Mouse (Mus musculus): ENCODE data around the gene Ndufa6. TPM values are rescaled to one million over a fixed set of nuclear protein-coding genes. Genes with fewer than 3 reads are reported as not detected.
"Not testable (repeated sequence)": the region's sequence is repeated elsewhere in the genome, so short reads cannot be mapped to it uniquely, and the experiment has no call there.

Gene Ndufa6
- polyA plus RNA-seq, 1 experiment from 2014 or later = 322 TPM

- Histone ChIP-seq H3K4me3 (peak overlapping the region; percentile 35), H3K4me1 (peaks cover 23% of the 10 kb centered on the region), H3K4me2 (replicated peaks) (peak overlapping the region; percentile 49), H3K27me3 (no peaks in the 10 kb centered on the region), H3K9ac (replicated peaks) (0 out of 2 replicates have a peak overlapping the region, but pooled peaks have one; percentile 24), H3K9me3 (no peaks in the 10 kb centered on the region), H3K36me3 (no peaks in the 10 kb centered on the region), H3K27ac (replicated peaks) (0 out of 2 replicates have a peak overlapping the region, but pooled peaks have one; percentile 23)
- WGBS = 23% methylated on average over 7 of the region's 7 CpGs
- ATAC-seq (replicated peaks) = peak; percentile 2; the same call in 1 of the 2 replicates
Observed at GRCm38 (mm10) chr15:82379511-82379870, 25.4 kb upstream of the Ndufa6 start.

DNA sequence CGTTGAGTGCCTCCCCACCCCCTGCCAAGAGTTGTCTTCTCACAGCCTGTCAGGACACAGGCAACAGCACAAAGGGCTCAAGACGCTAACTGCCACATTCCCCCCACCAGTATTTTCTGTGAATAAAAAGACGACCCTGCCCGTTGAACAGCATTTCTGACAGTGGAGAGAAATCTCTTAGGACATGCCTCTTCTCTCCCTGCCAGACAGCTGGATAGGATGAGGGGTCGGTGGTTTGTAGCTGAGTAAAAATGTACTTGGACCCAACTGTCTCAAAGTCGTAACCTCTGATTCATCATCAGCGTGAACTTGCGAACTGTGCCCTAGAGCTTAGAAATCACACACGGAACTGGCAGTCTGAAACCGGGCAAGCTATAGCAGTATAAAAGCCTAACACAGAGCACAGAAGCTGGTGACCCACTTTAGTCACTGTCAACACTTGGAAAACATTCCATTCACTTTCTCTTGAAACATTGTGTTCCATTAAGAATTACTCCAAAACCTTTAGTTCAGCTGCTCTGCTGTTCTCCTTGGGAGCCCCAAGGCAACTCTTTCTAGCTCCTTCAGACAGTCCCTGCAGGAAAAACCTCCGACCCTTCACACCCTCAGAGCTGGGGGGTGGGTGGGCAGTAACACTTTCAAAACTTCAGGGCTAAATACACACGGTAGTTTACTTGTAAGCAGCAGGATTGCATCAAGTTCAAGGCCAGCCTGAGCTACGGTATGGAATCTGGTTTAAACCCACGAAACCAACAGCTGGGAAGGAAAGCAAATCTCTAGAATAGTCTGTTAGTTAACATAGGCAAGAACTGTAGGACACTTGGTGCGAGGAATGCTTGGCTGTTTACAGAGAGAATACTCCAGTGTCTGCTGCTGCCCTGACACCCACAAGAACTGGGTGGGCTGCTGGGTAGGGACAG lies 24.4 kb upstream of the Ndufa6 start:
- peaks cover 23% of the 10 kb centered on the region for H3K4me1 ChIP-seq
- H3K27me3 ChIP-seq = no peaks in the 10 kb centered on the region
- H3K9me3 ChIP-seq = no peaks in the 10 kb centered on the region
- ATAC-seq (replicated peaks) = no peak
- no peaks in the 10 kb centered on the region for H3K36me3 ChIP-seq
- H3K9ac ChIP-seq (replicated peaks) = no peak overlapping the region
- no peak overlapping the region for H3K27ac ChIP-seq (replicated peaks)
- H3K4me3 ChIP-seq = no peak overlapping the region
- no peak overlapping the region for H3K4me2 ChIP-seq (replicated peaks)
- 54% methylated on average over 15 of the region's 15 CpGs for WGBS

GRCm38 (mm10) chr15:82377701-82378100 lies 23.6 kb upstream of the Ndufa6 start:
- no peak overlapping the region for H3K27ac ChIP-seq (replicated peaks)
- no peak overlapping the region for H3K4me3 ChIP-seq
- peaks cover 23% of the 10 kb centered on the region for H3K4me1 ChIP-seq
- WGBS = 85% methylated on average over 5 of the region's 5 CpGs
- H3K9ac ChIP-seq (replicated peaks) = no peak overlapping the region
- H3K27me3 ChIP-seq = no peaks in the 10 kb centered on the region
- no peaks in the 10 kb centered on the region for H3K36me3 ChIP-seq
- ATAC-seq (replicated peaks) = no peak
- H3K9me3 ChIP-seq = no peaks in the 10 kb centered on the region
- H3K4me2 ChIP-seq (replicated peaks) = no peak overlapping the region

GRCm38 (mm10) chr15:82376393-82377138 lies 22.4 kb upstream of the Ndufa6 start:
- H3K27ac ChIP-seq (replicated peaks) = peak overlapping the region; percentile 35
- H3K9ac ChIP-seq (replicated peaks) = no peak overlapping the region
- H3K9me3 ChIP-seq = no peaks in the 10 kb centered on the region
- 0 out of 2 replicates have a peak, but pooled peaks have one; percentile 33 for ATAC-seq (replicated peaks)
- H3K27me3 ChIP-seq = no peaks in the 10 kb centered on the region
- no peak overlapping the region for H3K4me2 ChIP-seq (replicated peaks)
- whole genome bisulfite sequencing = 38% methylated on average over 17 of the region's 17 CpGs
- H3K4me1 ChIP-seq = peaks cover 23% of the 10 kb centered on the region
- H3K36me3 ChIP-seq = no peaks in the 10 kb centered on the region
- H3K4me3 ChIP-seq = no peak overlapping the region

DNA sequence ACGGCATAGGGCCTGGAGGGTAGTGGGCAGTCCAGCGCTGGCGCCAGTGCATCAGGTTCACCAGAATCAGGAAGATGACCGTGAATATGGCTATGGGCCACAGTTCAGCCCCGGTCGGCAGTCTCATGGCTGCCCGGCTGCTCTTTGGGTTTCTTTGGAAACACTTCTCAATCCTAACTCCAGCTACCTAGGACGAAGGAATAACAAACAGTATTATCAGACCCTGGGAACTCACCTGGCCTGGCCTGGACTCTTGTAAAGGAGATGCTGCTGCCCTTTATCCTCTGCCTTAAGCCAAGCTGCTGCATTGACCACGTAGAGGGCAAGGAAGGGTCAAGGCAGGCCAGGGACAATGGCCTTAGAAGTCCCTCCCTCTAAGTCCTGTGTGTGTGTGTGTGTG lies 21.7 kb upstream of the Ndufa6 start:
- H3K9ac ChIP-seq (replicated peaks) = no peak overlapping the region
- no peaks in the 10 kb centered on the region for H3K9me3 ChIP-seq
- no peak for ATAC-seq (replicated peaks)
- peaks cover 19% of the 10 kb centered on the region for H3K4me1 ChIP-seq
- no peaks in the 10 kb centered on the region for H3K27me3 ChIP-seq
- WGBS = 87% methylated on average over 9 of the region's 9 CpGs
- H3K27ac ChIP-seq (replicated peaks) = no peak overlapping the region
- no peak overlapping the region for H3K4me3 ChIP-seq
- no peaks in the 10 kb centered on the region for H3K36me3 ChIP-seq
- no peak overlapping the region for H3K4me2 ChIP-seq (replicated peaks)

DNA sequence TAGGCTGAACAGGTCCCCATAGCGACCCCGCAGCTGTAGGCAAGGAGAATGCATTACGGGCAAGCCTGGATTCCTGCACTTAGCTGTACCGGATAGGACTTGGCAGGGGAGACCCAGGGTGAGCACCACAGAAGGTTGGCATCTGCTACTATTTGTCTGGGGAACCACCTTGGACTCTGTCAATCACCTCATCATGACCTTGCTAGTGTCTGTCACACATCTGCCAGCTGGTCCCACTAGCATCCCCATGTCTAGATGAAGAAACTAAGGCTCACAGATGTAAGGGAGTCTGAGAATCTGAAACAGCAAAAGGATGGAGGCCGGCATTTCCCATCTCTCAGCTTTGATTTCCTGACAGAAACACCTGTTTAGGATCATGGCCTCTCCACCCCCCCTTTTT lies 20.3 kb upstream of the Ndufa6 start:
- peaks cover 10% of the 10 kb centered on the region; the same call in 1 of the 2 replicates for H3K4me1 ChIP-seq
- 78% methylated on average over 5 of the region's 5 CpGs for WGBS
- no peak overlapping the region for H3K27ac ChIP-seq (replicated peaks)
- H3K27me3 ChIP-seq = no peaks in the 10 kb centered on the region
- H3K36me3 ChIP-seq = no peaks in the 10 kb centered on the region
- no peak overlapping the region for H3K4me2 ChIP-seq (replicated peaks)
- ATAC-seq (replicated peaks) = no peak
- no peak overlapping the region for H3K9ac ChIP-seq (replicated peaks)
- no peak overlapping the region for H3K4me3 ChIP-seq
- H3K9me3 ChIP-seq = no peaks in the 10 kb centered on the region

- 87% methylated on average over 5 of the region's 5 CpGs for WGBS
- no peaks in the 10 kb centered on the region for H3K9me3 ChIP-seq
- ATAC-seq (replicated peaks) = no peak
- H3K27ac ChIP-seq (replicated peaks) = no peak overlapping the region
- no peak overlapping the region for H3K4me2 ChIP-seq (replicated peaks)
- no peak overlapping the region for H3K4me3 ChIP-seq
- H3K27me3 ChIP-seq = no peaks in the 10 kb centered on the region
- H3K9ac ChIP-seq (replicated peaks) = no peak overlapping the region
- H3K36me3 ChIP-seq = no peaks in the 10 kb centered on the region
- H3K4me1 ChIP-seq = peaks cover 10% of the 10 kb centered on the region; the same call in 1 of the 2 replicates
Observed at GRCm38 (mm10) chr15:82372991-82373390, 18.9 kb upstream of the Ndufa6 start.

- H3K36me3 ChIP-seq = no peaks in the 10 kb centered on the region
- no peak overlapping the region for H3K4me2 ChIP-seq (replicated peaks)
- no peak overlapping the region for H3K27ac ChIP-seq (replicated peaks)
- no peak for ATAC-seq (replicated peaks)
- 93% methylated on average over 6 of the region's 6 CpGs for WGBS
- H3K9ac ChIP-seq (replicated peaks) = no peak overlapping the region
- H3K9me3 ChIP-seq = no peaks in the 10 kb centered on the region
- peaks cover 10% of the 10 kb centered on the region; the same call in 1 of the 2 replicates for H3K4me1 ChIP-seq
- H3K4me3 ChIP-seq = no peak overlapping the region
- H3K27me3 ChIP-seq = no peaks in the 10 kb centered on the region
Observed at GRCm38 (mm10) chr15:82372446-82372845, 18.3 kb upstream of the Ndufa6 start.

DNA sequence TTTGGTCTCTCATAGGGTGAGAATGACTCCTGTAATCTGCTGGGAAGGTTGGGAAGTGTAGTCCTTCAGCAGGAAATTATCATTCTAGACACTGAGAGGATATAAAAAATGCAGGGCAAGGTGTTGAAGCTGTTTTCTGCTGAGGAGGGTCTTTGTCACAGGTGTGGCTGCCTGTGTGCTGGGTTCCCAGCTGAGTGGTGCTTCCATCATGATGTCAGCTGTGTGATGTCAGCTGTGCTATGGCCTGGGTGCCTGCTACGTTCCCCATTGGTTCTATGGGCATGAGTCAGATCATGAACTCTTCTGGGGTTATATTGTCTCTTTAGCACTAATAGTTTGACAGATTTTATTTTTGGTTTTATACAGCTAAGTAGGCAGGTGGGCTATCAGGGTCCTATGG lies 14.7 kb upstream of the Ndufa6 start:
- Histone ChIP-seq H3K9ac (replicated peaks) (no peak overlapping the region), H3K9me3 (no peaks in the 10 kb centered on the region), H3K27me3 (no peaks in the 10 kb centered on the region), H3K4me3 (no peak overlapping the region), H3K27ac (replicated peaks) (no peak overlapping the region), H3K36me3 (no peaks in the 10 kb centered on the region), H3K4me1 (no peaks in the 10 kb centered on the region), H3K4me2 (replicated peaks) (no peak overlapping the region)
- ATAC-seq (replicated peaks) = no peak
- 91% methylated on average over 1 of the region's 1 CpGs for WGBS

GRCm38 (mm10) chr15:82368146-82368545 lies 14.0 kb upstream of the Ndufa6 start:
- Histone ChIP-seq H3K9ac (replicated peaks) (no peak overlapping the region), H3K4me2 (replicated peaks) (no peak overlapping the region), H3K27me3 (no peaks in the 10 kb centered on the region), H3K4me3 (no peak overlapping the region), H3K27ac (replicated peaks) (no peak overlapping the region), H3K9me3 (no peaks in the 10 kb centered on the region), H3K36me3 (no peaks in the 10 kb centered on the region), H3K4me1 (no peaks in the 10 kb centered on the region)
- WGBS = 94% methylated on average over 4 of the region's 4 CpGs
- no peak for ATAC-seq (replicated peaks)

- H3K36me3 ChIP-seq; H3K4me2 ChIP-seq (replicated peaks); H3K9ac ChIP-seq (replicated peaks); ATAC-seq (replicated peaks); H3K4me1 ChIP-seq; H3K27me3 ChIP-seq; H3K27ac ChIP-seq (replicated peaks); H3K9me3 ChIP-seq; H3K4me3 ChIP-seq: not testable (repeated sequence)
- WGBS = 19% methylated on average over 6 of the region's 9 CpGs
Observed at GRCm38 (mm10) chr15:82364561-82364960, 10.4 kb upstream of the Ndufa6 start.

- H3K36me3 ChIP-seq; ATAC-seq (replicated peaks); H3K27ac ChIP-seq (replicated peaks); H3K4me1 ChIP-seq; H3K9ac ChIP-seq (replicated peaks); H3K9me3 ChIP-seq; H3K4me3 ChIP-seq; H3K4me2 ChIP-seq (replicated peaks); H3K27me3 ChIP-seq: not testable (repeated sequence)
- 77% methylated on average over 8 of the region's 12 CpGs for WGBS
Observed at GRCm38 (mm10) chr15:82363801-82364200, 9.7 kb upstream of the Ndufa6 start.
